Mouse (Mus musculus) liver, embryonic 14.5 days (tissue): ENCODE results near the gene Smyd3.

Source experiments
- CTCF ChIP-seq: IDR thresholded peaks from 2 replicates; pipeline ENCODE4 v1.5.1; 2016; ENCODE audit warnings: antibody characterized with exemption, low read depth, control low read depth
- EP300 ChIP-seq: IDR thresholded peaks from 2 replicates; pipeline ENCODE4 v1.6.1; 2016; ENCODE audit warnings: antibody characterized with exemption, low read depth

- TF ChIP-seq EP300 (no peak), CTCF (no peak)
These were observed 602.8 kb downstream of the Smyd3 start for GRCm38 (mm10) chr1:178915056-178915455.
